Mouse (Mus musculus) G1E (cell line): ENCODE measurements around the gene Frrs1.

Experiments
- CTCF ChIP-seq: IDR thresholded peaks from 2 replicates; pipeline ENCODE4 v1.5.1; 2012; ENCODE audit warnings: low read depth, low read length, inconsistent platforms, mixed read lengths
- TAL1 ChIP-seq: conservative IDR thresholded peaks from 2 replicates; pipeline ENCODE4 v1.6.1; 2012; ENCODE audit warnings: low read depth, low read length, inconsistent platforms, mixed read lengths

- TF ChIP-seq CTCF (no peak), TAL1 (no peak)
Measured at GRCm38 (mm10) chr3:116852421-116852820, 6.8 kb upstream of the Frrs1 start.
